Mouse (Mus musculus) liver, embryonic 13.5 days (tissue): ENCODE measurements around the gene Col15a1. TPM values are rescaled to one million over a fixed set of nuclear protein-coding genes. Genes with fewer than 3 reads are reported as not detected.

Experiments
- ATAC-seq: fragments of 200-750 bp; cut with Nextera tagmentation; 2 replicates; pipeline ENCODE4 v1.8.0; 2017; ENCODE audit warnings: low read depth, mild to moderate bottlenecking, moderate number of reproducible peaks, moderate library complexity
- DNase-seq: peaks from one replicate; pipeline ENCODE4 v3.0.0; 2022
- H3K27ac ChIP-seq: fragments of 300-500 bp; sonication (generic); 2 replicates; pipeline ENCODE4 v1.5.1; 2015; ENCODE audit warnings: moderate library complexity, mild to moderate bottlenecking, inconsistent platforms
- H3K27me3 ChIP-seq: fragments of 300-500 bp; sonication (generic); 2 replicates; pipeline ENCODE4 v1.6.1; 2015; ENCODE audit warnings: mild to moderate bottlenecking, inconsistent platforms
- H3K36me3 ChIP-seq: fragments of 300-500 bp; sonication (generic); 2 replicates; pipeline ENCODE4 v1.6.1; 2015; ENCODE audit warnings: mild to moderate bottlenecking, inconsistent platforms
- H3K4me1 ChIP-seq: fragments of 300-500 bp; sonication (generic); replicated peaks from 2 replicates; pipeline ENCODE4 v1.6.1; 2015; ENCODE audit warnings: inconsistent platforms
- H3K4me2 ChIP-seq: fragments of 300-500 bp; sonication (generic); 2 replicates; pipeline ENCODE4 v1.6.1; 2015; ENCODE audit warnings: inconsistent platforms, mild to moderate bottlenecking, moderate library complexity
- H3K4me3 ChIP-seq: fragments of 300-500 bp; sonication (generic); replicated peaks from 2 replicates; pipeline ENCODE4 v1.5.1; 2015; ENCODE audit warnings: mild to moderate bottlenecking, inconsistent platforms
- H3K9ac ChIP-seq: fragments of 300-500 bp; sonication (generic); 2 replicates; pipeline ENCODE4 v1.6.1; 2015; ENCODE audit warnings: mild to moderate bottlenecking, inconsistent platforms
- H3K9me3 ChIP-seq: fragments of 300-500 bp; sonication (generic); replicated peaks from 2 replicates; pipeline ENCODE4 v1.6.1; 2016; ENCODE audit warnings: inconsistent platforms
- WGBS: fragments of 180-500 bp; shearing (Covaris S2); methylation state at CpG from one replicate; pipeline ENCODE4 v1.1.7; 2015; ENCODE audit not compliant: insufficient replicate concordance; 5-methylcytosine and 5-hydroxymethylcytosine counted together
- polyA plus RNA-seq: library from polyadenylated mRNA; unstranded; fragments of >200 nt; fragmentation: Nextera tagmentation; extraction: Ambion mirVana; gene quantifications from 2 replicates; pipeline ENCODE4 v1.2.1, GENCODE M21; 2015

The Col15a1 gene
- polyA plus RNA-seq, 1 experiment from 2014 or later, result 0.36 TPM

DNA sequence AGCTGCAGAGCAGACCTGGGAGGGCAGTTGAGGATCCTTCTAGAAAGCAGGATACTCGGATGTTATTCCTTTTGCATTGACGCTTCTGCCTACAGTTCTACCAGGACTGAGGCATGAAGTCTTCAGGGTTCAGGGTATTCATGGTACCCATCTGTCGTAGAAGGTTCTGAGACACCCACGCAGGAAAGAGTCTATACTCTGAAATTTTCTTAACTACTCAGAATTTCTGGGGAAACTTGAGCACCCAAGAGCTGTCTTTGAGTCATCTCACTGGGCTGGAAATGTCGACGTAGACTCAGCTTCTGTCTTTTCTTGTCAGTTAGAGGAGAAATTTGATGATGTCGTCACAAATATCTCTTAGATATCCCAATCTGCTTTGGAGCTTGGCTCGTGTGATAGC lies 65.8 kb downstream of the Col15a1 start:
- H3K4me1 ChIP-seq, result no peaks in the 10 kb centered on the region; the same call in 1 of the 2 replicates
- no peaks in the 10 kb centered on the region for H3K27me3 ChIP-seq
- no peak overlapping the region for H3K4me2 ChIP-seq
- no peak overlapping the region for H3K27ac ChIP-seq
- no peaks in the 10 kb centered on the region for H3K36me3 ChIP-seq
- DNase-seq (no peak), ATAC-seq (no peak)
- no peaks in the 10 kb centered on the region for H3K9me3 ChIP-seq
- no peak overlapping the region for H3K4me3 ChIP-seq
- 66% methylated on average over 8 of the region's 8 CpGs for WGBS
- H3K9ac ChIP-seq, result no peak overlapping the region

DNA sequence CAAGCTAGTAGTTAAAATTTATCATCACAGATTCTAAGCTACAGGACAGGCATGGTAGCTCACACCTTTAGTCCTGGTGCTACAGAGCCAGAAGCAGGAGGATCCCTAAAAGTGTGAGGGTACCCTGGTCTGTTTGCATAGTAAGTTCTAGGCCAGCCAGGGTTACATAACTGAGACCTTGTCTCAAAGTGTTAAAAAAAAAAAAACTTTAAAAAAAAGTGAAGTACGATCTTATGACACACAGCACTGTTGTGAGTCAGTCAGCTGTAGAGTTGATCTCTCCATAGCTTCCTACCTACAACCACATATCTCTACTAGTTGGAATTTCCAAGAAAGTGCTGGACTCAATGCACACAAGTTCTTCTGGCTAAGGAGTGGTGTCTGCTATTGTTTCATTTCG lies 67.0 kb downstream of the Col15a1 start:
- H3K36me3 ChIP-seq, result no peaks in the 10 kb centered on the region
- DNase-seq (no peak), ATAC-seq (no peak)
- H3K9me3 ChIP-seq, result no peaks in the 10 kb centered on the region
- no peak overlapping the region for H3K4me2 ChIP-seq
- no peak overlapping the region for H3K27ac ChIP-seq
- no peak overlapping the region for H3K9ac ChIP-seq
- H3K27me3 ChIP-seq, result no peaks in the 10 kb centered on the region
- no peaks in the 10 kb centered on the region; the same call in 1 of the 2 replicates for H3K4me1 ChIP-seq
- no peak overlapping the region for H3K4me3 ChIP-seq
- 64% methylated on average over 2 of the region's 2 CpGs for WGBS

DNA sequence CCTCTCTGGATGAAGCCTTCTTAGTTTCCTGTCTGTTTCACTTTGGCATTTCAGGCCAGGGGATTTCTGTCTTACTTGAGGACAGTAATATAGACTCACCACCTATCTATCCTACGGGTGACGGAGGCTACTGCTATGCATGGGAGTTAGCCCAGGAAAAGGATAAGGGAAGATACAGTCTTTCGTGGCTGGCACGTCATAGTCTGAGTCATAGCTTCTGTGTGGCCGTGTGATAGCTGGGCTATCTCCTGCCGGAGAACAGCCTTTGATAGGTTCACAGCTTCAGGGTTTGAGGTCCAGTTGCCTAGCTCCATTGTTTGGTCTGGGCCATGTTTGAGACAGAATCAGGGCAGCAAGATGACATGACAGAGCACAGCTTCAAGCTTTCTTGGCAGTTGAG lies 70.4 kb downstream of the Col15a1 start:
- Histone ChIP-seq H3K27me3 (no peaks in the 10 kb centered on the region), H3K9me3 (no peaks in the 10 kb centered on the region), H3K4me3 (no peak overlapping the region), H3K27ac (no peak overlapping the region), H3K36me3 (no peaks in the 10 kb centered on the region), H3K4me1 (no peaks in the 10 kb centered on the region; the same call in 1 of the 2 replicates), H3K4me2 (no peak overlapping the region), H3K9ac (no peak overlapping the region)
- DNase-seq (no peak), ATAC-seq (peak; percentile 26; the same call in 1 of the 2 replicates)
- 20% methylated on average over 6 of the region's 6 CpGs for WGBS

DNA sequence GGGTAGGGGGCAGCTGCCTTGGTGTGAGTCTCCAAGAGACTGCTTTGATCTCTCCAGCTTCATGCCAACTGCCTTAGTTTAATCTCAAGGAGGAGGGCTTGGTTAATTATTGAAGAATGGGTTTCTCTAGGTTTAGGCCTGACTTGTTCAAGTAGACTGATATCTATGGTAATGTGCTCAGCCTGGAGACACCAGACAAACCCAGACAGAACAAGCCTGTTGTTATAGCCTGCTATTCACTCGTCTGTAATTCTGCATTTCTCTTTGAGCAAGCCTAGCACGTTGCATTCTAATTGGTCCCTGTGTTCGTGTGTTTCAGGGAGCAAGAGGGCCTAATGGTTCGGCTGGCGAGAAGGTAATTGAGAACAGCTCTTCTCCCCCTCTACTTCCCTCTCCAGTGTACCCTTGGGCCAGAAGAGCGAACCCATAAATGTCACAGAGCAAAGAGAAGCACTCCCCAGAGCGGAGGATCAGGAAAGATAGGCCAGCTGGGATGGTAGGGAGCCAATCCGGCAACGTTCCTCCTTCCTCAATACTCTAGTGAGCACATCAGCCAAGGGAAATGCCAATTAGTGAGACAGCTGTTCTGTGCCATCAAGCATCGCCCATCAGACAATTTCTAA lies 71.2 kb downstream of the Col15a1 start:
- 69% methylated on average over 10 of the region's 10 CpGs for WGBS
- H3K27me3 ChIP-seq, result no peaks in the 10 kb centered on the region
- no peak overlapping the region for H3K4me3 ChIP-seq
- H3K36me3 ChIP-seq, result no peaks in the 10 kb centered on the region
- no peaks in the 10 kb centered on the region for H3K9me3 ChIP-seq
- H3K4me2 ChIP-seq, result no peak overlapping the region
- no peak for ATAC-seq
- no peak for DNase-seq
- no peak overlapping the region for H3K9ac ChIP-seq
- peaks cover under 1% of the 10 kb centered on the region; the same call in 1 of the 2 replicates for H3K4me1 ChIP-seq
- H3K27ac ChIP-seq, result no peak overlapping the region

DNA sequence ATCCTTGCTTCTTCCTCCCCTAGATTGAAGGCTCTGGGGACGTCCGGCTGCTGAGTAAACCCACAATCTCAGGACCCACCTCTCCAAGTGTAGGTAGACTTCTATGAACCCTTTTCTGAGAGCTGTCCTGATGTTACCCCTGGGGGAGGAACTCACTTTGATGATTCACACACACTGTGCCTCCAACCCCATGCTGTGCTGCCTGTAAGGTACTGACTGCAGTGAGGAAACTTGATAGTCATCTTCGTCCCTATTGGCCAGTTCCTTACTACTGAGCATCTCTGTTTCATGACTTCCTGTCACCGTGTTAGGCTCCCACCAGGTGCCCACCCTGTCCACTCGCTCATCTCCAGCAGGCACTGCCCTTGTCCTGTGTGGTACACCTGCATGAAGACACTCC lies 72.2 kb downstream of the Col15a1 start:
- no peak for DNase-seq
- H3K36me3 ChIP-seq, result no peaks in the 10 kb centered on the region
- H3K9me3 ChIP-seq, result no peaks in the 10 kb centered on the region
- no peak overlapping the region for H3K4me3 ChIP-seq
- no peak overlapping the region for H3K27ac ChIP-seq
- 74% methylated on average over 5 of the region's 5 CpGs for WGBS
- no peak for ATAC-seq
- H3K4me2 ChIP-seq, result no peak overlapping the region
- H3K27me3 ChIP-seq, result no peaks in the 10 kb centered on the region
- H3K4me1 ChIP-seq, result peaks cover 10% of the 10 kb centered on the region
- H3K9ac ChIP-seq, result no peak overlapping the region

DNA sequence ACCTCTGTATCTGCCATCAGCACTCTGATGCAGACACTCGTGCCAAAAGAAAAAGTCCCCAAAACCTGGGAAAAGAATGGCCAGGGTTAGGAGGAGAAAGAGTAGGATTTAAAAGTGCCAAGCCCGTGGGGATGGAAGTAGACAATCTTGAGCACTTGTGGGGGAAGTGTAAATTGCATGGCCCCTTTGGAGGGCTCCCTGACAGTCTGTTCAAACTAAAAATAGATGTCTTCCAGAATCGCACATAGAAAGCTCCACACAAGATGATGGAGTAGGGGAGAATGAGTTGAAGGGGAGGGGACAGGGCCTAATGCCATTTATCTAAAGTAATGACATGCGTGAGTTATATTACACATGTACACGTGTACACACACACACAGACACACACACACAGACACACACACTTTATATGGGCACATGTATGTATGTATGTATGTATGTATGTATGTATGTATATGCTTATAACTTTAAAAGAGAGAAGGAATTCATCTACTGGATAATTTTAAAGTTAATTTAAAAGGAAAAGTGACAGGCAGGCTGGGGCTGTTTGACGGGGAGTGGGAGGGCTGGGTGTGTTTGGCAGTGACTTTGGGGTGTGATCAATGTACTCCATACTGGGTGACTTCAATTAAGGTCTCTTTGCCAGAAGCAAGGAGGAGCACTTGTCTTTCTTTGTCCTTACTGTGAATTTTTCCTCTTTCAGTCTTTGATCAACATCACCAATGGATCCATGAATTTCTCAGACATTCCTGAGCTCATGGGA lies 74.1 kb downstream of the Col15a1 start:
- Histone ChIP-seq H3K4me1 (peaks cover 19% of the 10 kb centered on the region), H3K27me3 (no peaks in the 10 kb centered on the region), H3K4me2 (no peak overlapping the region), H3K4me3 (no peak overlapping the region), H3K27ac (no peak overlapping the region), H3K9ac (no peak overlapping the region), H3K9me3 (no peaks in the 10 kb centered on the region), H3K36me3 (no peaks in the 10 kb centered on the region)
- DNase-seq (no peak), ATAC-seq (no peak)
- 56% methylated on average over 6 of the region's 6 CpGs for WGBS

DNA sequence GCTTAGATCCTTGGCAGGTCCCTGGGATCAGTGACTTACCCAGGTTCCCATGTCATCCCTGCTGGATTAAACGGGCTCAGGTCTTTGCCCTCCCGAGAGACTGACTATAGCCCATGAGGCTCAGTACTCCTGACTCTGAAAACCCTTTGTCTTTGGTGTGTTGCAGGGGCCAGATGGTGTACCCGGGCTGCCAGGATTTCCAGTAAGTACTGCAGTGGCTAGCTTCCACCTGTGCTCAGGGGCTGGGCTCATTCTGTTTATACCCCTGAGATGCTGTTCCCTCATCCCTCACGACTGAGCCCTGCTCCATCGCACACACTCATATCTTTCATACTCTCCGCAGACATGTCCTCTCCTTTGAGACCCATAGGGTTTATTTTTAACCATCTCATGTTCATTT lies 76.3 kb downstream of the Col15a1 start:
- DNase-seq, result no peak
- no peak overlapping the region for H3K9ac ChIP-seq
- peaks cover 22% of the 10 kb centered on the region for H3K4me1 ChIP-seq
- no peak overlapping the region for H3K4me2 ChIP-seq
- no peaks in the 10 kb centered on the region for H3K27me3 ChIP-seq
- no peak overlapping the region for H3K27ac ChIP-seq
- no peak for ATAC-seq
- WGBS, result 66% methylated on average over 6 of the region's 6 CpGs
- H3K4me3 ChIP-seq, result no peak overlapping the region
- H3K9me3 ChIP-seq, result no peaks in the 10 kb centered on the region
- no peaks in the 10 kb centered on the region for H3K36me3 ChIP-seq

DNA sequence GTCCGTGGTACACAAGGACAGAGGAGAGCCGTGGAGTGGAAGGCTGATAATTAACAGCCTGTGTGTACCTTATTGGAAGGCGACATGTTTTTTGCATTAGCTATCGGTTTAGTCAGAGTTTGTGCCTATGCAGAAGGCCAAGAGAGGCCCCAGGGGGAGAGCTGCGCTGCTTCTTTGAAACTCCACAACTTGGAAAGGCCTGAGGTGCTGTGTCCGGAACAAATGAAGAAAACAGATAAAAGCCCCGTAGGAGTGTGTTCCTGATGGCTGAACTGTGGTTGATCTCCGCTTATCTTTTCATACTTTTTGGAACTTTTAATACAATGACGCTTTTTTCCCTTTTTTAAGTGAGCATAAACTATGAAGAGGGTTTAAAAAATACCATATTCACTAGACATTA lies 76.9 kb downstream of the Col15a1 start:
- H3K36me3 ChIP-seq, result no peaks in the 10 kb centered on the region
- ATAC-seq (no peak), DNase-seq (no peak)
- no peak overlapping the region; the same call in 1 of the 2 replicates for H3K4me2 ChIP-seq
- no peak overlapping the region for H3K4me3 ChIP-seq
- 28% methylated on average over 9 of the region's 9 CpGs for WGBS
- no peaks in the 10 kb centered on the region for H3K9me3 ChIP-seq
- no peaks in the 10 kb centered on the region for H3K27me3 ChIP-seq
- no peak overlapping the region for H3K9ac ChIP-seq
- H3K4me1 ChIP-seq, result peaks cover 22% of the 10 kb centered on the region
- no peak overlapping the region for H3K27ac ChIP-seq

DNA sequence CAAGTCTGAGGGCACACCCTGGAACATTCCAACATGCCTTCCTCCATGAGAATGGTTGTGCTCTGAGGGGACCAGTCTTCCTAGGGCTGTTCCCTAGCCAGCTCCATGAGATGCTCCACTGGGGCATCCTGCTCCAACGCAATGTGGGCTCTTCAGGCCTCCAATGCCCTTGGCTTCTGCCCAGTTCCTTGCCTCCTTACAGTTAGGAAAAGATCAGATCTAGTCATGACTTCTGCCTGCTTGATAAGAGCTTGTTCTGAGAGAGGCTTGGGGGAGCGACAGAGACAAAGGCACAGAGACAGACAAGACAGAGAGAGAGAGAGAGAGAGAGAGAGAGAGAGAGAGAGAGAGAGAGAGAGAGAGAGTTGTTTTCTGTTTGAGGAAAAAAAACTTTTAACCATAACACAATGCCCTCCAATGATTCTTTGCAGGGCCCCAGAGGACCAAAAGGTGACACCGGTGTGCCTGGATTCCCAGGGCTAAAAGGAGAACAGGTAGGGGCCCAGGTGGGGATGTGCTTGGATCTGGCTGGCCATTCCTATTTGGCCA lies 78.7 kb downstream of the Col15a1 start:
- DNase-seq (no peak), ATAC-seq (no peak; the same call in 1 of the 2 replicates)
- no peak overlapping the region for H3K4me3 ChIP-seq
- H3K4me1 ChIP-seq, result peaks cover 29% of the 10 kb centered on the region
- WGBS, result 59% methylated on average over 3 of the region's 3 CpGs
- H3K27ac ChIP-seq, result no peak overlapping the region
- H3K27me3 ChIP-seq, result no peaks in the 10 kb centered on the region
- H3K9ac ChIP-seq, result no peak overlapping the region
- no peaks in the 10 kb centered on the region for H3K9me3 ChIP-seq
- no peak overlapping the region for H3K4me2 ChIP-seq
- H3K36me3 ChIP-seq, result no peaks in the 10 kb centered on the region

DNA sequence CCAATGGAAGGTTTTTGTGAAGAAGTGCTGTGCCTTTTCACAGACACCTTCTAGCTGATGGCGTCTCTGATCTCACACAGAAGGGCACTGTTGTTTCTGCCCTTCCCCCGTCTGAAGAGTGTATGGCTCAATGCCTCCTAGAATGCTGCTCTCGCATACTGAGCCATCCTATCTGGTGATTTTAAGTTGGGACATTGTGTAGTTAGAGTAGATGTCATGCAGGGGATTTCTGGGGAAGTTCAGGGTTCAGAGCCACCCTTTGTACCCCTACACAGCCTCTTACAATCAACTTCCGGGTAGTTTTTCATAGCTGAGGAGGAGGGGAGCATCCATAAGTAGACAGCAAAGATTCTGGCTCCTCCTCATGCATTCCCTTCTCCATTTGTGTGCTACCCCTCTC lies 79.5 kb downstream of the Col15a1 start:
- no peak overlapping the region for H3K4me3 ChIP-seq
- ATAC-seq (no peak), DNase-seq (no peak)
- no peaks in the 10 kb centered on the region for H3K9me3 ChIP-seq
- peaks cover 33% of the 10 kb centered on the region for H3K4me1 ChIP-seq
- 54% methylated on average over 4 of the region's 4 CpGs for WGBS
- no peaks in the 10 kb centered on the region for H3K27me3 ChIP-seq
- no peak overlapping the region for H3K27ac ChIP-seq
- H3K36me3 ChIP-seq, result no peaks in the 10 kb centered on the region
- no peak overlapping the region for H3K9ac ChIP-seq
- no peak overlapping the region for H3K4me2 ChIP-seq

DNA sequence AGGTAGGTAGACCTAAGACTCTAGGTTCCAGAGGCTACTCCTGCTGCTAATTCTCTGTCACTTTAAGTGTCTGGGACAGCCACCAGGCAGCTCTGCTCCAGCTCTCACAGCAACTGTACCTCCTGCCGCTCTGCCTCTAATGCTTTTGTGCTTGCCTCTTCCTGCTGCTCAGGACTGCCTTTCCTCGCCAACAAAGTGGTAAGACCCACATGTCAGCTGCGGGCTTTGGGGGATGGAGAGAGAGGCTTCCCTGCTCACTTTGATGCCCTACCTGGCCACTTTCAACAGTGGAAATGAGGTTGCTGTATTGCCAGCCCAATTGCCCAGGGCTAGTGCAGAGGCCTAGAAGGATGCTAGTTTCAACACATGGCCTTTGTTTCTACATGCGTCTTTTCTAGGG lies 80.3 kb downstream of the Col15a1 start:
- Histone ChIP-seq H3K4me3 (no peak overlapping the region), H3K36me3 (no peaks in the 10 kb centered on the region), H3K4me2 (no peak overlapping the region), H3K9me3 (no peaks in the 10 kb centered on the region), H3K4me1 (peaks cover 41% of the 10 kb centered on the region), H3K9ac (no peak overlapping the region), H3K27ac (no peak overlapping the region), H3K27me3 (no peaks in the 10 kb centered on the region)
- WGBS, result 72% methylated on average over 4 of the region's 4 CpGs
- DNase-seq, result no peak
- ATAC-seq, result no peak
